Mouse (Mus musculus): ENCODE results near the gene 4930595M18Rik. TPM values are rescaled to one million over a fixed set of nuclear protein-coding genes. Genes with fewer than 3 reads are reported as not detected.

Gene 4930595M18Rik
- polyA plus RNA-seq (2012; rRNA removed) = not detected in 2 replicates

DNA sequence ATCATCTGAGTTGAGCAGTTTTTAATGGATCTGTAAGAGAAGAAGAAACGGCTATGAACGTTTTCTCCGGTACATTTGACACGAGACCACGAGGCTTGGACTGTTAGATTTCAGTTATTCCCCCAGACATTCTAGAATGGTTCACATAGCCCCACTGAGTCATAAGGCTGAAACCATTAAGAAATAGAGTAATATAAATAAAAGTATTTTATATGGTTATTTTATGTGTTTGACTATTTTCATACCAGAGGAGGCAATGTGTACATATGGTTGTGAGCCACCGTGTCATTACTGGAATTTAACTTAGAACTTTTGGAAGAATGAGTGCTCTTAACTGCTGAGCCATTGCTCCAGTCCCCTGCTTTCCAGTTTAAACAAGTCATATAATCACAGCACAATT is at the start of gene 4930595M18Rik:
Gene 4930595M18Rik, minus strand, starts transcription at position 101 of the 400 bp plus-strand sequence.

